Mouse (Mus musculus): Measurements from ENCODE around the gene Dcx. TPM values are rescaled to one million over a fixed set of nuclear protein-coding genes. Genes with fewer than 3 reads are reported as not detected.

The Dcx gene
- polyA plus RNA-seq, 1 experiment from 2014 or later, result 246 TPM

- H3K4me2 ChIP-seq (replicated peaks), result no peak overlapping the region
- H3K27ac ChIP-seq, result no peak overlapping the region
- WGBS, result 92% methylated on average over 1 of the region's 1 CpGs
- no peaks in the 10 kb centered on the region for H3K27me3 ChIP-seq (replicated peaks)
- H3K36me3 ChIP-seq, result no peaks in the 10 kb centered on the region
- no peaks in the 10 kb centered on the region for H3K9me3 ChIP-seq
- ATAC-seq (ENCODE audit: low FRiP score, low read depth), result no peak
- no peaks in the 10 kb centered on the region for H3K4me1 ChIP-seq
- H3K4me3 ChIP-seq, result no peak overlapping the region
- H3K9ac ChIP-seq, result no peak overlapping the region
Observed at GRCm38 (mm10) chrX:143815948-143816347, 117.2 kb downstream of the Dcx start.

Small RNA genes within 50 kb of the gene (microRNA-seq; reads per million reads assigned to microRNA genes)
- not detected for gene Gm47298

Other genes with a start within 250 kb of the Dcx start
- 18.6 and 19.9 TPM in 2 replicates for gene Capn6, start 105.9 kb downstream of the Dcx start, polyA plus RNA-seq (2016; fragmentation: Nextera tagmentation; extraction: Ambion mirVana)
- gene A730046J19Rik, start 220.4 kb upstream of the Dcx start, polyA plus RNA-seq (2016; fragmentation: Nextera tagmentation; extraction: Ambion mirVana), result 3.8 and 5.5 TPM in 2 replicates

All from neural tube, embryonic 12.5 days (tissue).